Mouse (Mus musculus) hindlimb bud, embryonic 11.5 days (tissue): ENCODE measurements around the gene Crebzf.

Experiments used
- DNase-seq: peaks from one replicate; pipeline ENCODE4 v3.0.0-alpha.2; 2012; ENCODE audit warnings: low read depth, low spot score; ENCODE audit errors: extremely low spot score

Crebzf gene

DNA sequence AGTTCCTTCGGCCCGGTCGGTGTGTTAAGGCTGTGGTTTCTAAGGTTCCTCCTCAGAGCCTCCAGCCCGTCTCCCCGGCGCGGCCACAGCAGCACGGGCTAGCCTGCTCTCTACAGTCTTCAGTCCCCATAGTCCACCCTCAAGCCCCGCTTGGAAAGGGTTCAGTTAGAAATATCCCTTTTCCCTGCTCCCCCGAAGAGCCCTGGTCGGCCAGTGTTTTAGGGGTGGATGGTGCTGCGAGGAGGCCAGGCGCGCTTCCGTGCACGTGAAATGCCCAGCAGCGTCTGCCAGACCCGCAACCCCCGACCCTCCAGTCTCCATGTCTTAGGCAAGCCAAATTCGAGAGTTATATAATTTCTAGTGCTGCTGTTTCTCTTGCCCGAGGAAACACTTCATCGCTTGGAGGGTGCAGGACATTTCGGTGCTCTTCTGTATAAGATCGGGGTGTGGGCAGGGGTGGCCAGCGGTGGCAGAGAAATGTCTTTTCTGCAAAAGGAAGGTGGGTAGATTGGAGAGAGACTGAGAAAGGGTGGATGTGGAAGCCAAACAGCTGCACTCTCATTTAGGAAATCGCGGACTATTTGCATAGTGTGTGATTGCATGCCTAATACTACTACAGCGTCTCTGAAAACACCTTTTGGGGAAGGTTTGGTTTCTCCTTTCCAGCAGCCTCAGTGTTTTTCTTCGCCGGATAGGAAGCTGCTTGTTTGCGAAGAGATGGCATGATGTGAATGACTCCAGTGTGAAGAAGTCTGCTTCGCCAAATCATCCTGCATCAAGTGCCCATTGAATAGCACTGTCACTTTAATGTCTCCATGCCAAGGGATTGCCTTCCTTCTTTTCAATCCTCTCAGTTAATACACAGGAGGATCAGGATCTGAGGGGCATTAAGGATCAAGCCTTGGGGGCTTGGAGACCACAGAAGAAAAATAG is 34.0 kb downstream of the Crebzf start, which contains the start of gene Dlg2:
Gene Dlg2, plus strand, starts transcription at position 360 of the 933 bp plus-strand sequence.
- DNase-seq, result no peak

DNA sequence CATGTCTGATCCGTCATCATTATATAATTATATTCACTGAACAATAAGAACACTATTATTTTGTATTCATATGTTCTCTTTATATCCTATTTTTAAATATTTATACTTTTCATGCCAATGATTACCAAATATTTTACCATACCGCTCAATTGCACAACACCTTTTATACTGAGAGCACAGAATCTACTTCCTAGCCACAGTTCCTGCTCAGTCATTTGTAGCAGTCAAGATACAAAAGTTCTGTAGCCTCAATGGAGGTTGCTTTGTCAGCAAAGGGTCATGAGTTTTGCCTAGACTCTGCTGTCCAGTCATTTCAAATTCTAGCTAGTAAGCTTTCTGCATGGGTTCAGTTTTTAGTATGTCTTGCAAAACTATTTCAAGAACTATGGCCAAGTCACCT is 40.1 kb downstream of the Crebzf start:
- no peak for DNase-seq
